In genomic region chr4:118019640-118020039, GRCm38 (mm10) we compare ENCODE assay signal across 22 mouse cellular contexts.
DNase-seq lines count a peak whose midpoint lies in the region; ATAC-seq lines count a peak whose summit lies in the region.
"Had no signal": no experiment of that assay in that cellular context is flagged by ENCODE, and none has a peak within 500 bp of the region (broad histone marks: within the 10 kb centered on the region; RNA-seq: fewer than 3 reads in every experiment).

No protein-coding gene starts in this region.

- intact Hi-C loops in heart, postnatal 14 days (cut with DNase I), result no loop called here

- DNase-seq in heart, postnatal 14 days, result no peak
- DNase-seq in ES-CJ7 (ENCODE audit: low read depth, low spot score), result peak; percentile 24
- DNase-seq in Muller cell, postnatal 12 days (ENCODE audit: inconsistent ontology term), result no peak
- DNase-seq: adrenal gland, postnatal 25 days; cerebellum, adult 8-10 months; cerebellum, postnatal 36 days; embryo, embryonic 11 days; gastrocnemius, postnatal 14 days; heart, postnatal 36 days; kidney, adult 11 months; kidney, postnatal 36 days; layer of hippocampus, postnatal 36 days; lung, postnatal 4 days; midbrain, embryonic 14.5 days had no signal

- H3K27ac ChIP-seq in forebrain, embryonic 16.5 days (ENCODE audit: low read length), result no peak overlapping the region
- H3K27ac ChIP-seq in forebrain, embryonic 15.5 days (replicated peaks), result no peak overlapping the region
- H3K27ac ChIP-seq in heart, embryonic 14.5 days (replicated peaks in 1 of 2; ENCODE audit: control insufficient read depth in 1 of 2, insufficient read depth in 1 of 2, low read depth in 2 of 2, low read length in 2 of 2), result no peak overlapping the region
- no peak overlapping the region for H3K27ac ChIP-seq in stomach, embryonic 16.5 days (ENCODE audit: low read length)
- H3K27ac ChIP-seq: heart, embryonic 13.5 days; kidney, embryonic 15.5 days; neural tube, embryonic 12.5 days had no signal

- no peaks in the 10 kb centered on the region for H3K9me3 ChIP-seq in forebrain, embryonic 16.5 days (ENCODE audit: control insufficient read depth, low read length)
- no peaks in the 10 kb centered on the region for H3K9me3 ChIP-seq in forebrain, embryonic 15.5 days
- H3K9me3 ChIP-seq in heart, embryonic 14.5 days (ENCODE audit: control insufficient read depth, low read length), result no peaks in the 10 kb centered on the region
- H3K9me3 ChIP-seq in stomach, embryonic 16.5 days (replicated peaks; ENCODE audit: control insufficient read depth, low read length), result no peaks in the 10 kb centered on the region
- H3K9me3 ChIP-seq: heart, embryonic 13.5 days; kidney, embryonic 15.5 days; neural tube, embryonic 12.5 days had no signal

- H3K4me1 ChIP-seq in forebrain, embryonic 16.5 days (replicated peaks; ENCODE audit: control insufficient read depth, insufficient read depth, low read length), result peaks cover 15% of the 10 kb centered on the region
- peaks cover 25% of the 10 kb centered on the region for H3K4me1 ChIP-seq in forebrain, embryonic 15.5 days
- peaks cover 19 to 22% of the 10 kb centered on the region in 2 experiments for H3K4me1 ChIP-seq in heart, embryonic 14.5 days (ENCODE audit: control insufficient read depth in 2 of 2, insufficient read depth in 2 of 2, low read length in 2 of 2)
- peaks cover 30% of the 10 kb centered on the region; the same call in 1 of the 2 replicates for H3K4me1 ChIP-seq in stomach, embryonic 16.5 days (ENCODE audit: control insufficient read depth, insufficient read depth, low read length)

- H3K27me3 ChIP-seq in forebrain, embryonic 16.5 days (replicated peaks; ENCODE audit: control insufficient read depth, insufficient read depth, low read length), result no peaks in the 10 kb centered on the region
- H3K27me3 ChIP-seq in forebrain, embryonic 15.5 days, result no peaks in the 10 kb centered on the region
- no peaks in the 10 kb centered on the region for H3K27me3 ChIP-seq in heart, embryonic 14.5 days (ENCODE audit: control insufficient read depth, insufficient read depth, low read length)
- no peaks in the 10 kb centered on the region for H3K27me3 ChIP-seq in stomach, embryonic 16.5 days (ENCODE audit: control insufficient read depth, insufficient read depth, low read length)
- H3K27me3 ChIP-seq: heart, embryonic 13.5 days; kidney, embryonic 15.5 days; neural tube, embryonic 12.5 days had no signal

- 0 out of 2 replicates have a peak, but pooled peaks have one; percentile 43 for ATAC-seq in forebrain, embryonic 16.5 days
- no peak for ATAC-seq in forebrain, embryonic 15.5 days (replicated peaks)
- ATAC-seq in heart, embryonic 14.5 days (ENCODE audit: insufficient number of reproducible peaks, insufficient read depth, low FRiP score, low read depth), result no peak
- peak; percentile 14; the same call in 1 of the 2 replicates for ATAC-seq in stomach, embryonic 16.5 days (ENCODE audit: insufficient read depth, low FRiP score)
- ATAC-seq: CD4-positive, CD25-positive, alpha-beta regulatory T cell, adult 4 months had no signal

- H3K9ac ChIP-seq in forebrain, embryonic 16.5 days (replicated peaks; ENCODE audit: low read depth, low read length), result no peak overlapping the region
- H3K9ac ChIP-seq in forebrain, embryonic 15.5 days (replicated peaks), result no peak overlapping the region
- H3K9ac ChIP-seq in heart, embryonic 14.5 days (ENCODE audit: low read length), result 0 out of 2 replicates have a peak overlapping the region, but pooled peaks have one; percentile 21
- no peak overlapping the region for H3K9ac ChIP-seq in stomach, embryonic 16.5 days (ENCODE audit: low read length)
- H3K9ac ChIP-seq: heart, embryonic 13.5 days; kidney, embryonic 15.5 days; neural tube, embryonic 12.5 days had no signal

- H3K4me2 ChIP-seq in forebrain, embryonic 16.5 days (ENCODE audit: low read length), result no peak overlapping the region
- H3K4me2 ChIP-seq in forebrain, embryonic 15.5 days (replicated peaks), result no peak overlapping the region
- no peak overlapping the region for H3K4me2 ChIP-seq in heart, embryonic 14.5 days (ENCODE audit: low read length)
- no peak overlapping the region for H3K4me2 ChIP-seq in stomach, embryonic 16.5 days (ENCODE audit: low read depth, low read length)
- H3K4me2 ChIP-seq: heart, embryonic 13.5 days; kidney, embryonic 15.5 days; neural tube, embryonic 12.5 days had no signal

- no peaks in the 10 kb centered on the region for H3K36me3 ChIP-seq in forebrain, embryonic 16.5 days (ENCODE audit: control insufficient read depth, insufficient read depth)
- H3K36me3 ChIP-seq in forebrain, embryonic 15.5 days, result no peaks in the 10 kb centered on the region
- H3K36me3 ChIP-seq in heart, embryonic 14.5 days (ENCODE audit: control insufficient read depth, insufficient read depth, low read length), result no peaks in the 10 kb centered on the region
- H3K36me3 ChIP-seq in stomach, embryonic 16.5 days (ENCODE audit: control insufficient read depth, insufficient read depth, low read length), result no peaks in the 10 kb centered on the region
- H3K36me3 ChIP-seq: heart, embryonic 13.5 days; kidney, embryonic 15.5 days; neural tube, embryonic 12.5 days had no signal

- H3K4me3 ChIP-seq in forebrain, embryonic 16.5 days (replicated peaks; ENCODE audit: low read length), result no peak overlapping the region
- no peak overlapping the region for H3K4me3 ChIP-seq in forebrain, embryonic 15.5 days
- H3K4me3 ChIP-seq in heart, embryonic 14.5 days (ENCODE audit: control insufficient read depth in 1 of 2, insufficient read depth in 1 of 2, low read depth in 1 of 2, low read length in 2 of 2), result no peak overlapping the region
- H3K4me3 ChIP-seq in stomach, embryonic 16.5 days (replicated peaks; ENCODE audit: low read length), result no peak overlapping the region
- H3K4me3 ChIP-seq: heart, embryonic 13.5 days; kidney, embryonic 15.5 days; neural tube, embryonic 12.5 days had no signal

- WGBS in forebrain, embryonic 16.5 days, result 44% methylated on average over 8 of the region's 8 CpGs
- 55% methylated on average over 8 of the region's 8 CpGs for WGBS in forebrain, embryonic 15.5 days
- 76% methylated on average over 8 of the region's 8 CpGs for WGBS in heart, embryonic 14.5 days
- 52% methylated on average over 8 of the region's 8 CpGs for WGBS in stomach, embryonic 16.5 days

Comparison
In these comparisons a context has a peak if more than half of its experiments do, and no peak if none do; other contexts are left out.
1. ATAC-seq: peak in forebrain, embryonic 16.5 days (single experiment) and stomach, embryonic 16.5 days (single experiment); none in forebrain, embryonic 15.5 days (single experiment) and heart, embryonic 14.5 days (single experiment).